Mouse (Mus musculus) cortical plate, adult 2 months (tissue): ENCODE measurements around the gene Fut11.

ENCODE experiments used
- CTCF ChIP-seq: fragments of 200-500 bp; IDR thresholded peaks from 2 replicates; pipeline ENCODE4 v1.5.1; 2011; ENCODE audit warnings: mild to moderate bottlenecking, control low read depth, low read length; ENCODE audit not compliant: insufficient read depth; ENCODE audit errors: extremely low read depth
- POLR2A ChIP-seq: fragments of 200-500 bp; IDR thresholded peaks from 2 replicates; pipeline ENCODE4 v1.6.1; 2011; ENCODE audit warnings: mild to moderate bottlenecking, low read length, control low read depth; ENCODE audit not compliant: insufficient read depth; ENCODE audit errors: extremely low read depth

GRCm38 (mm10) chr14:20651000-20651399, 43.8 kb upstream of the Fut11 start:
- TF ChIP-seq POLR2A (no peak), CTCF (no peak)
